Mouse (Mus musculus): ENCODE measurements at regions not wholly inside any gene's neighbourhood (a gene's known extent, or its start where the extent isn't known, plus 50 kb on each side); places are given as distances from the start of the nearest gene placed in this dataset.
"Not testable (repeated sequence)": the region's sequence is repeated elsewhere in the genome, so short reads cannot be mapped to it uniquely, and the experiment has no call there.

DNA sequence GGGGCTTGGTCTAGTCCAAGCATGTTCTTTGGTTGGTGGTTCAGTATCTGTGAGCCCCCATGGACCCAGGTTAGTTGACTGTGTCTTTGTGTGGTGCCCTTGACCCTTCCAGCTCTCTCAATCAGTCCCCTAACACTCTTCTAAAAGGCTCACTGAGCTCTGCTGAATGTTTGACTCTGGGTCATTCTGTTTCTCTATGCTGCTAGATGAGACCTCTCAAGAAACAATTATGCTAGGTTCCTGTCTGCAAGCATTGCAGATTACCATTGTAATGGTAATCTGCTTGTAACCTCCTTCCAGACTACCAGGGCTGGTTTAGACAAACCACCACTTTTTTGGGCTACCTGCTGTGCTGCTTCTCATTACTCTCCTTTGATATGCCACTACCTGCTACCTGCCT, 2863.9 kb downstream of the Gm37988 start:
- no peak overlapping the region for H3K4me3 ChIP-seq (replicated peaks; ENCODE audit: low read length)
- ATAC-seq (ENCODE audit: insufficient read depth, low FRiP score): no peak

DNA sequence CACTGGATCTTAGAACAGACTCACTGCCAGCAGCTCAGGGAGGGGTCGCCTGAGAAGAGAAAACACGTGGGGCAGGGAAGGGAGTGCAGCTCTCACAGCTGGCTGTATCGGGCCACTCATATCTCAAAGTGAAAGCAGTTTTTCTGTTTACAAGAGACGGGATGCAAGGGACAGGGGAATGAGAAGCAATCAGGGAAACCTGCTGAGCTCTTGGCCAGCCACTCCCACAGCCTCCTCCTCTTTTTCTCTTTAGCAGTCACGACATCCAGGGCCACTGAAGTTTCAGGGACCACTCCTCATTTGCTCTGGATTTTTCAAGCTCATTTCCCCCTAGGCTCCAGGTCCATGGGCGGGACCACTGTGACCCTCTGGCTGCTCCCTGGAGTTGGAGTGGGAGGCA, 2901.5 kb downstream of the Gm37988 start:
- not testable (repeated sequence) for H3K27ac ChIP-seq (ENCODE audit: low read length); H3K4me3 ChIP-seq (replicated peaks; ENCODE audit: low read length); H3K36me3 ChIP-seq (ENCODE audit: control insufficient read depth, insufficient read depth, low read length); ATAC-seq (ENCODE audit: insufficient read depth, low FRiP score); H3K4me2 ChIP-seq (ENCODE audit: low read depth, low read length); H3K9me3 ChIP-seq (replicated peaks; ENCODE audit: control insufficient read depth, low read length); H3K4me1 ChIP-seq (ENCODE audit: control insufficient read depth, insufficient read depth, low read length); H3K27me3 ChIP-seq (ENCODE audit: control insufficient read depth, insufficient read depth, low read length); H3K9ac ChIP-seq (ENCODE audit: low read length)
- WGBS: 77% methylated on average over 6 of the region's 6 CpGs

More for the DNA sequence above, 2863.9 kb downstream of the Gm37988 start:
- Histone ChIP-seq H3K27ac (ENCODE audit: low read length) (no peak overlapping the region), H3K9me3 (replicated peaks; ENCODE audit: control insufficient read depth, low read length) (no peaks in the 10 kb centered on the region), H3K4me2 (ENCODE audit: low read depth, low read length) (no peak overlapping the region), H3K36me3 (ENCODE audit: control insufficient read depth, insufficient read depth, low read length) (no peaks in the 10 kb centered on the region), H3K27me3 (ENCODE audit: control insufficient read depth, insufficient read depth, low read length) (no peaks in the 10 kb centered on the region), H3K4me1 (ENCODE audit: control insufficient read depth, insufficient read depth, low read length) (no peaks in the 10 kb centered on the region), H3K9ac (ENCODE audit: low read length) (no peak overlapping the region)

DNA sequence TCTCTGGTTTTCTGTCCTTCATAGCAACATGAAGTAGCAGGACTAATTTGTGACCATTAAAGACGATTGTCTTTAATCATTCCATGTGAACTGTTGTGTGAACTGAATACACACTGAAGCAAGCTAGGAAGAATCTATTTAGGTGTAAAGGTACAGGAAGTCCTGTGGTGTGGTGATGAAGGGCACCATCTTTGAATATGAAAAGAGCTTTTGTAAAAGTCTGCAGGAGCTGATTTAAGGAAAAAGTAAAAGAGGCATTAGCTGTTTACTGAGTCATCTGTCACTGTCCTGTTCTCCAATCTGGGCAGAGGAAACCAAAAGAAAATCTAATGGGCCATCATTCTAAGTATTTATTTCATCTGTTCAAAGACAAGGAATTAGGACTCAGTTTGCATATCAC, 2925.0 kb downstream of the Gm37988 start:
- Histone ChIP-seq H3K27me3 (ENCODE audit: control insufficient read depth, insufficient read depth, low read length) (no peaks in the 10 kb centered on the region), H3K4me3 (replicated peaks; ENCODE audit: low read length) (no peak overlapping the region), H3K9ac (ENCODE audit: low read length) (no peak overlapping the region), H3K27ac (ENCODE audit: low read length) (no peak overlapping the region), H3K4me1 (ENCODE audit: control insufficient read depth, insufficient read depth, low read length) (no peaks in the 10 kb centered on the region), H3K9me3 (replicated peaks; ENCODE audit: control insufficient read depth, low read length) (no peaks in the 10 kb centered on the region), H3K36me3 (ENCODE audit: control insufficient read depth, insufficient read depth, low read length) (no peaks in the 10 kb centered on the region), H3K4me2 (ENCODE audit: low read depth, low read length) (no peak overlapping the region)
- no peak for ATAC-seq (ENCODE audit: insufficient read depth, low FRiP score)
- 65% methylated on average over 1 of the region's 1 CpGs for WGBS

DNA sequence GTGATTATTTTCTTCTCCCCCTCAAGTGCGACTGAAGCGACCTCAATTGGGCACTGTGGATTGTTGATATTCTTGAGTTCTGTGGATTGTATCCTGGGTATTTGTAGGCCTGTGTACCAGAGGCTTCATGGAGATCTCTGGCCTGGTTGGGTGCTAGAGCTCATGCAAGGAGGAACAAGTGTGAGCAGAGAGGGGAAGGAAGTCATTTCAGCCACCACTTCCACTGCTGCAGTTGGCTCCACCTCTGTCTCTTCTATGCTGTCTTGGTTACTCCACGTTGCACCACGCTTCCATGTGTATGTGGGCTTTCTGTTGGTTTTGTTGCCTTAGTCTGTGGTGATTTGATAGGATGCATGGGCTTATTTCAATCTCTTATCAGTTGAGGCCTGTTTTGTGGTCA, 2929.6 kb downstream of the Gm37988 start:
- no peaks in the 10 kb centered on the region for H3K9me3 ChIP-seq (replicated peaks; ENCODE audit: control insufficient read depth, low read length)
- no peaks in the 10 kb centered on the region for H3K27me3 ChIP-seq (ENCODE audit: control insufficient read depth, insufficient read depth, low read length)
- no peak overlapping the region for H3K9ac ChIP-seq (ENCODE audit: low read length)
- ATAC-seq (ENCODE audit: insufficient read depth, low FRiP score): no peak
- no peak overlapping the region for H3K4me2 ChIP-seq (ENCODE audit: low read depth, low read length)
- H3K36me3 ChIP-seq (ENCODE audit: control insufficient read depth, insufficient read depth, low read length): no peaks in the 10 kb centered on the region
- H3K4me3 ChIP-seq (replicated peaks; ENCODE audit: low read length): no peak overlapping the region
- no peaks in the 10 kb centered on the region for H3K4me1 ChIP-seq (ENCODE audit: control insufficient read depth, insufficient read depth, low read length)
- 86% methylated on average over 4 of the region's 4 CpGs for WGBS
- H3K27ac ChIP-seq (ENCODE audit: low read length): no peak overlapping the region

DNA sequence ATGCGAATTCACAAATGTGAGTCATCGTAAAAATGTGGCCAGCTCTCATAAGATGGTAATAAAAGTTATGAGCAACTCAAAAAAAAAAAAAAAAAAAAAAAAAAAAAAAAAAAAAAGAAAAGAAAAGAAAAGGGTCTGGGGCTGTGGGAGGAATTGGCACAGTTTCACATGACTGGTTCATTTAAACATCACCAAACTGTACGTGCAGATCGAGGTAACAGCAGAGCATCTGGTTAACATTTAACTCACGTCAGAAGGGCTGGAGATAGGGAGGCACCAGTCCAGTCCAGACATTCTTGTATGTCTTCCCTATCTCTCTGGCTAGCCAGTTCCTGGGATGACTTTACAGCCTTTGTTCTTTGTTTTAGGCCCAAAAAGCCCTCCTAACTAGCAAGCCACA, 2938.2 kb downstream of the Gm37988 start:
- Histone ChIP-seq H3K4me2 (ENCODE audit: low read depth, low read length) (no peak overlapping the region), H3K4me1 (ENCODE audit: control insufficient read depth, insufficient read depth, low read length) (no peaks in the 10 kb centered on the region), H3K27ac (ENCODE audit: low read length) (no peak overlapping the region), H3K9me3 (replicated peaks; ENCODE audit: control insufficient read depth, low read length) (no peaks in the 10 kb centered on the region), H3K4me3 (replicated peaks; ENCODE audit: low read length) (no peak overlapping the region), H3K9ac (ENCODE audit: low read length) (no peak overlapping the region), H3K27me3 (ENCODE audit: control insufficient read depth, insufficient read depth, low read length) (no peaks in the 10 kb centered on the region), H3K36me3 (ENCODE audit: control insufficient read depth, insufficient read depth, low read length) (no peaks in the 10 kb centered on the region)
- no peak for ATAC-seq (ENCODE audit: insufficient read depth, low FRiP score)
- 59% methylated on average over 5 of the region's 5 CpGs for WGBS

DNA sequence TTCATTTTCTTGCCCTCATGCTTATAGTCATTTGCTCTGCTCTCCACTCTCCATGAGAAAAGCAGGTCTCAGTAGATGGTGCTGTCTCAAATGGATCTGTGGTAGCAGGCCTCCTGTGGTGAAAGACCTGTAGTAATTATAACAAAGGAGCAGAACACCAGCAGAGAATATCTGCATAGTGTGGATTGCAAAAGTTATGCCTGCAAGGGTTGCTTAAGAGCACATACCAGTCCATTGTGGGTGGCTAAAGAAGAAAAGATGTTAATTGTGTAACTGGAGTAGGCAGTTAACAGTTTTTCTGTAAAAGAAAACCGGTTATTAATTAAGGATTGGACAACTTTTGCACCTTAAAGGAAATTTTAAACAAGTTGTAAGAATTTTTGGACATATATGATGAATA, 2969.0 kb downstream of the Gm37988 start:
- no peak overlapping the region for H3K9ac ChIP-seq (ENCODE audit: low read length)
- no peak overlapping the region for H3K4me3 ChIP-seq (replicated peaks; ENCODE audit: low read length)
- no peak overlapping the region for H3K27ac ChIP-seq (ENCODE audit: low read length)
- no peaks in the 10 kb centered on the region for H3K4me1 ChIP-seq (ENCODE audit: control insufficient read depth, insufficient read depth, low read length)
- H3K27me3 ChIP-seq (ENCODE audit: control insufficient read depth, insufficient read depth, low read length): no peaks in the 10 kb centered on the region
- 14% methylated on average over 1 of the region's 1 CpGs for WGBS
- no peak overlapping the region for H3K4me2 ChIP-seq (ENCODE audit: low read depth, low read length)
- H3K36me3 ChIP-seq (ENCODE audit: control insufficient read depth, insufficient read depth, low read length): no peaks in the 10 kb centered on the region
- no peak for ATAC-seq (ENCODE audit: insufficient read depth, low FRiP score)
- no peaks in the 10 kb centered on the region for H3K9me3 ChIP-seq (replicated peaks; ENCODE audit: control insufficient read depth, low read length)

DNA sequence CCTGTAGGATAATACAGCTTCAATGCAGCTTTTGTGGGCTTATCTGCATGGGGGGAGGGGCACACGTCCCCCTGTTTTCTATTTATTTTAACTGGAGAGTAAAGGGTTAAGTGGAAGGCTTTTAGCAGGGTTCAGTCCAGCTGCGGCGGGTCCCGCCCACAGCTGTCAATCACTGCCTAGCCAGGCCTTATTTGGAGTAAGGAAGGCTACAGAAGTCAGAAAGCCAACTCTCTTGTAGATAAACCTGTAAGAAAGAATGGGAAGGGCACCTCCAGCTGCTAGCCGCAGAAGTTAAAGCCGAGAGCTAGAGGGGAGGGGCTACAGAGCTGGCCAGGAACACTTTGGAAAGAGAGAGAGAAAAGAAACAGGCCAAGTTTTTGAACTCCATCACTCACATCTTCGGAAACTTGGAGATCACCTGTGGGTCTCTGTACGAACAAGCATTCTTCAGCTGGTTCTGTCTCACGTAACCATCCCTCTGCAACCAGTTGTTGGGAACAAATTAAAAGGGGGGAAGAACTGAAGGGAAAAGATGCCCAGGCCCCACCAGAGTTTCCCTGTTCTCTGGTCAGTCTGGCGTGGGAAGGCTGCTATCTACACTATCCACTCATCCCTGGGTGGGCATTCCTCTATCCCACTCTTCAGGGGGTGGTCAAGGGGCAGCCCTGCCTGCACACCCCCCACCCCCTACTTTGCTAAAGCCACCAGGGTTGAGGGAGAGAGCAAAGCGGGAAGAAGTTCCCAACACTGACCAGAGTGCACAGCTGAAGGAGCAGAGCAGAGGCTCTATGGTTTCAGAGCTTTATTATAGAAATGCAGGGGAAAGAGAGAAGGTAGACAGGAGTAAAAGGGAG, 2969.7 kb downstream of the Gm37988 start:
- Histone ChIP-seq H3K9ac (ENCODE audit: low read length) (no peak overlapping the region), H3K27me3 (ENCODE audit: control insufficient read depth, insufficient read depth, low read length) (no peaks in the 10 kb centered on the region), H3K4me1 (ENCODE audit: control insufficient read depth, insufficient read depth, low read length) (no peaks in the 10 kb centered on the region), H3K4me3 (replicated peaks; ENCODE audit: low read length) (no peak overlapping the region), H3K36me3 (ENCODE audit: control insufficient read depth, insufficient read depth, low read length) (no peaks in the 10 kb centered on the region), H3K27ac (ENCODE audit: low read length) (no peak overlapping the region), H3K9me3 (replicated peaks; ENCODE audit: control insufficient read depth, low read length) (no peaks in the 10 kb centered on the region), H3K4me2 (ENCODE audit: low read depth, low read length) (no peak overlapping the region; the same call in 1 of the 2 replicates)
- ATAC-seq (ENCODE audit: insufficient read depth, low FRiP score): peak; percentile 93
- WGBS: 7% methylated on average over 11 of the region's 11 CpGs

DNA sequence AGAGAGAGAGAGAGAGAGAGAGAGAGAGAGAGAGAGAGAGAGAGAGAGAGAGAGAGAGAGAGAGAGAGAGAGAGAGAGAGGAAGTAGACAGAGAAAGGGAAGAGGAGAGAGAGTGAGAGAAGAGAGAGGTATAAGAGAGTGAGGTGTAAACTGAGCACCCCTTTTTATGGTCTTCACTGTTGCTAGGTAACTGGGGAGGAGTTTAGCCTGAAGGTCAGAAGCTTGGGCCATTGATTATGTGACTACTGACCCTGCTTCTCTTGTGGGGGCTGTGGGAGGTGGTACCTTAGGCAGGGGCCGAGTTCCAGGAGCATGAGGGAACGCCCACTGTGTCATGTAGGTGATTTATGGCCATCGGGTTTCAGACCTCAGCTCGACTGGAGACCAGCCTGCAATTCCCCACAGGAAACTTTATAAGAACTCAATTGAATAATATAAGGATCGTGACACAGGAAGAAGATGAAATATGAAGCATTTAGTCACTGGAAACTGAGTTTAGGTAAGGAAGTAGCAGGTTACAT, 2970.4 kb downstream of the Gm37988 start:
- H3K27ac ChIP-seq (ENCODE audit: low read length); ATAC-seq (ENCODE audit: insufficient read depth, low FRiP score): not testable (repeated sequence)

DNA sequence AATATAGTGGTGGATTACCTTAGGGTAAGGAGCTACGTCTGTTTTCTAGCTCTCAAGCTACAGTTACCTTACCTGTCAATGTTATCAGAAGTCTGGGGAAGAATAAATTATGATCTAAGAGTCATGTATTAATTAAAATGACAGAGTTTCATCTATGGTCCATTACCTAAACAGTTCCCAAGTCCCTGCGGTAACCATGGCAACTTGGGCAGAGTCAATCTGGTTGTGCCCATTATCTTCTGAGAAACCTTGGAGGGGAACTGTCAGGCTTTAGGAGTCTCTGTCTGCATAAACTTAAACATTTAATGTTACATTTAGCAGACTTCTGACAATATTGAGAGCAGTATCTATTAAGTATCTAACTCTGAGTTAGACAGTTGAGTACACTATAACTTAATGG, 2971.0 kb downstream of the Gm37988 start:
- no peak overlapping the region for H3K9ac ChIP-seq (ENCODE audit: low read length)
- no peak for ATAC-seq (ENCODE audit: insufficient read depth, low FRiP score)
- H3K36me3 ChIP-seq (ENCODE audit: control insufficient read depth, insufficient read depth, low read length): no peaks in the 10 kb centered on the region
- no peak overlapping the region for H3K4me2 ChIP-seq (ENCODE audit: low read depth, low read length)
- no peak overlapping the region for H3K4me3 ChIP-seq (replicated peaks; ENCODE audit: low read length)
- H3K27me3 ChIP-seq (ENCODE audit: control insufficient read depth, insufficient read depth, low read length): no peaks in the 10 kb centered on the region
- no peaks in the 10 kb centered on the region for H3K4me1 ChIP-seq (ENCODE audit: control insufficient read depth, insufficient read depth, low read length)
- H3K9me3 ChIP-seq (replicated peaks; ENCODE audit: control insufficient read depth, low read length): no peaks in the 10 kb centered on the region
- 49% methylated on average over 2 of the region's 2 CpGs for WGBS
- H3K27ac ChIP-seq (ENCODE audit: low read length): no peak overlapping the region

More for the DNA sequence above, 2970.4 kb downstream of the Gm37988 start:
- H3K9ac ChIP-seq (ENCODE audit: low read length); H3K36me3 ChIP-seq (ENCODE audit: control insufficient read depth, insufficient read depth, low read length); H3K4me2 ChIP-seq (ENCODE audit: low read depth, low read length); H3K27me3 ChIP-seq (ENCODE audit: control insufficient read depth, insufficient read depth, low read length); H3K4me3 ChIP-seq (replicated peaks; ENCODE audit: low read length); H3K4me1 ChIP-seq (ENCODE audit: control insufficient read depth, insufficient read depth, low read length); H3K9me3 ChIP-seq (replicated peaks; ENCODE audit: control insufficient read depth, low read length): not testable (repeated sequence)
- 7% methylated on average over 5 of the region's 5 CpGs for WGBS
